Mouse (Mus musculus): ENCODE measurements at regions not wholly inside any gene's neighbourhood (a gene's known extent, or its start where the extent isn't known, plus 50 kb on each side); places are given as distances from the start of the nearest gene placed in this dataset.

GRCm38 (mm10) chr12:118784643-118785042 lies 61.5 kb upstream of the Sp8 start:
- CTCF ChIA-PET, result interaction anchor here (0.6 kb wide), 1 partner anchor 9 kb away, joined by 4 read pairs; no protein-coding TSS in a partner anchor

DNA sequence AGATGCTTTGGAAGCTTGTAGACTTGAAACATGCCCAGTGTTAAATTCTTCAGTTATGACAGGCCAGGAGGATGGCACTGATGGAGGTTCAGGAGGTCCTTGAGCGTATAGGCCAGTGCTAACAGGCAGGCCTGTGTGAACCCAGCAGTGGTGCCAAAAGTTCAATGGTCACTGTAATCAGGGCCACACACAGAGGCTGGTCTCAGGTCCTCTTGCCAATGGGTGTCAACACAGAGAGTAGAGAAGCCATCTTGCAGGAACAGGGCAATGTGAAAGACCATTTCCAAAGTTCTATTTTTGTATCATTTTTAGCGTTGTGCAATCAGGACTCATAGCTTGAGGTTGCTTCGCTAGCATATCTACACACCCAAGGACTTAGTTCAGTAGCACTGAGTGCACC lies 64.2 kb upstream of the Sp8 start:
- CTCF ChIA-PET, result no interaction called here

DNA sequence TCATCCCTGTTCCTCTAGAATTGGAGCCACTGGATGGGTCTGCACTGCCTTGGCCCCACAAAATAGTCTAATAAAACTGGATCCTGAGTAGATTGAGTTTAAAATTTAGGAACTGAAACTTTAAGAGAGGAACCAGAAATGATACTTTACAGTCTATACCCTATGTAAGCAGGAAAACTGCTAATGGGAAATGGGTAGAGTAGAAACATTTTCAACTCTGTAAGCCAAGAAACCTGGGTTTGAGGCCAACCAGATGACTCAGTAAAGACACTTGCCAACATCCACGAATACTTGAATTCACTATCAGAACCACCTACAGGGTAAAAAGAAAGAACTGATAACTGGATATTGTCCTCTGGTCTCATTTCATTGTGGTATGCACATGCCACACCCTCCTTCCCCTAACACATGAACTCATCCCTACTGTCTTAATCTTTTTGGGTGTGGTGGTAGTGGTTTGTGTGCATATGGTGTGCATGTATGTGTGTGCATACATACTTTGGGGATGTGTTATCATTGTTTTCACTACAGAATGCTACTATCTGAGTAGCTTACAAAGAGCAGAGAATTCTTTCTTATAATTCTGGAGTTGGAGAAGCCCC lies 70.6 kb upstream of the Sp8 start:
- CTCF ChIA-PET, result no interaction called here

DNA sequence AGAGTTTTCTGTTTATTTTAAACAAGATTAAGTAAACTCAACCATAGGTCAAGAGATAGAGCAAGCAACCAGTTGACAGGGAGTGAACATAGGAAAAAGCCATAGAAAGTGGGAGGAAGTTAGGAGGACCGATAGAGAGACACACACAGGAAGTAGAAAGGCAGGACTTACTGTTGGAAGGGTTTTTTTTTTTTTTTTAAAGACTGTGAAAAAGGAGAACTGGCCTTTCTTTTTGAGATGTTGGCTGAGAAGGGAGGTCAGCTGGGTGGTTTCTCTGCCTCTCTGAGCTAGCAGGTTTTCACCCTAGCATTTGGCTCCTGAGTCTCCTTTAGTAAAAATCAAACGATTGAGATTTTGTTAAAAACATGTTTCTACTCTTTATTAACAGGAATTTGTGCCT lies 73.3 kb upstream of the Sp8 start:
- CTCF ChIA-PET, result no interaction called here

DNA sequence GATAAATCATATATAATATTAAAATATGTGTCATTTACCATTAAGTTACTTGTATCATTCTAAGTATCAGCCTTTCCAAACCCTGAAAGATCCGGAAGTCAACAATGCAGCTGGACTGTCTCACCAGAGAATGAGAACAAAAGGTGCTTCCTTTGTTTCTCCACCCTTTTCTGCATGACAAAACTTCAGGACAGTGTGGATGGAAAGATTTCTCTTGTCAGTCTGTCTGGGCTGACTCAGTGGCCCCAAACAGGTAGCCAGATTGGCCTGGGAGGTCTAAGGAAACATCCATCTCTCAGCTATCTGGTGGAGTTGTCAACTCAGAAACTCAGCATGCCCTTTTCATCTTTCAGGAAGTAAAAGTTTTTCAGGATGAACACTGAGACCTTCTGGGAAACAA lies 79.7 kb upstream of the Sp8 start:
- CTCF ChIA-PET, result no interaction called here

DNA sequence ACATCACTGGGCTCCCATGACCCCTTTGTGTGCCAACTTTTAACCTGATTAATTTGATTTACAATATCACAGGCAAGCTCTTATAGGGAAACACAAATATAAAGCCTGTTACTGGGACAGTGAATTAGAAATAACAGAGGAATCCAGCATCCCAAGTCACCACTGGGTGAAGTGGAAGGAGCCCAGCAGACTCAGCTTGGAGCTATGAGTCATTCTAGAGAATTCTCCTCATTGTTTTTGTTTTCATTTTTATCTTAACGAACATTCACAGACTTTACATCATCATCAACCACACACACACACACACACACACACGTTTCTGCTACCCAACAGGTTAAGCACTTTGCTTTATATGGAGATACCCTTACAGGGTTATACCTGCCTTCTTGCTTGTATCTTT lies 92.1 kb upstream of the Sp8 start:
- CTCF ChIA-PET, result no interaction called here

- CTCF ChIA-PET, result no interaction called here
Measured at GRCm38 (mm10) chr12:118739103-118739502, 107.0 kb upstream of the Sp8 start.

DNA sequence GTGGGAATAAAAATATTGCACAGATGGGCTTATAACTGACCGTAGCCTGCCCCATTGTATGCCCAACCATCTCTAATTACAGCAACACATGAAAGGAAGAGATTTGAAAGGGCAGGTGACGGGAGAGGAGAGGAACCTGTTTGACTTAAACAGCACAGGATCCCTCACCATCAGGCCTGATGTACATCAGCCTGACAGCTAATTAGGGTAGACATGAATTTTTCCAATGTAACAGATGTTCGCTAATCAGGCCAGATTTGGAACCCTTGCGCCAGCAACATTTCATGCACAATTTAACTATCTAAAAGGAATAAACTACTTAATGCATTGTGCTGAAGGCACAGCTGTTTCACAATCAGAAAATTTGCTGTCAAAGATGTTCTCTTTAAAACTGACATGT lies 120.2 kb upstream of the Sp8 start:
- CTCF ChIA-PET, result no interaction called here

DNA sequence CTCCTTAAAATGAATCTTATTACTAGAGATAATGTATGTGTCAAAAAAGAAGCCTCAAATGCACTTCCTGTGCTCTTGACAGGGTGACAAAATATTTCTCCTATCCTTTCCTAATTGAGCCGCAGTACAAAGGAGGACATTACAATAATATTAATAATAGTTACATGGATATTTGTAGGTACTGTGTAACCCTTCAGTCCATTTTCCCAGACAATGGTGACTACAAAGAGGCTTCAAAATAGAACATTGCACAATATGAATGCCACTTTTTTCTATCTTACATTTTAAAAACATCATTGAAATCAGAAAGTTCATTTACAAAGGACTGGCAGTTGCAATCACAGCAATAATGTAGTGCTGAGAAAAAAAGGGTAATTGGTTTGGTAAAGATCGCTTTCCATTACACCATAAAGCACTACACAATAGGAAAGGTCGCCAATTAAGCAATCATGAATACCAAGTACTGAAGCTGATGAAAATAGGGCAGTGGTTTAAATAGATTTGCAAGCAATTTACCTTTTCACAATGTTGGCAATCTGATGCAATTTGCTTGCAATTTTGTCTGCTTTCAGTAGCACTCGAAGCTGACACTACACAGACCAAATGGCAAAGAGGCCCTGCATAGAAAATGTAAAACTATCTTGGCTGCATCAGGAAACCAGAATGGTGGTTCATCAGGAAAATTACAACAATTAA lies 126.1 kb upstream of the Sp8 start:
- CTCF ChIA-PET, result no interaction called here

GRCm38 (mm10) chr12:118716824-118717223 lies 129.3 kb upstream of the Sp8 start:
- CTCF ChIA-PET, result no interaction called here

- CTCF ChIA-PET, result interaction anchor here (0.5 to 0.6 kb wide), 2 partner anchors 9 to 505 kb away, joined by 3 read pairs; no protein-coding TSS in a partner anchor
Measured at GRCm38 (mm10) chr12:118706626-118707025, 139.5 kb upstream of the Sp8 start.

- CTCF ChIA-PET, result no interaction called here
Measured at GRCm38 (mm10) chr12:118704826-118705225, 141.3 kb upstream of the Sp8 start.

DNA sequence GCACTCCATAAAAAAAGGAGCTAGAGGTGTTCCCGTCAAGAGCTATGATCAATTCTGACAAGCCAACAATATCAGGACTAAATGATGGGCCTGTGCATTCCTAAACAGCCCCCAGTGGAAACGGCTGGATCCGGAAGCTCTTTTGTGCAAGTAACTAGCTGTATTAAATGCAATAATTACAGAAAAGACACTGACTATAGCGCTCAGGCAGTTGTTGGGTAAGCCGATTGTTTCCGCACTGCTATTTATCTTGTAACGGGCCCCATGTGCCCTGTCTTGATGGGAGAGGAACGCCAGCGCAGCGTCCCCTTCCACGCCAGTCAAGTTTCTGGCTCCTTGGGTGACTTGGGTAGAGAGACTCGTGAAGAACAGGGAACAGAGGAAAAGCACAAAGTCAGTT lies 142.4 kb upstream of the Sp8 start:
- CTCF ChIA-PET, result no interaction called here

GRCm38 (mm10) chr12:118703068-118703662 lies 143.0 kb upstream of the Sp8 start:
- CTCF ChIA-PET, result no interaction called here

- CTCF ChIA-PET, result no interaction called here
Measured at GRCm38 (mm10) chr12:118701838-118702237, 144.3 kb upstream of the Sp8 start.

DNA sequence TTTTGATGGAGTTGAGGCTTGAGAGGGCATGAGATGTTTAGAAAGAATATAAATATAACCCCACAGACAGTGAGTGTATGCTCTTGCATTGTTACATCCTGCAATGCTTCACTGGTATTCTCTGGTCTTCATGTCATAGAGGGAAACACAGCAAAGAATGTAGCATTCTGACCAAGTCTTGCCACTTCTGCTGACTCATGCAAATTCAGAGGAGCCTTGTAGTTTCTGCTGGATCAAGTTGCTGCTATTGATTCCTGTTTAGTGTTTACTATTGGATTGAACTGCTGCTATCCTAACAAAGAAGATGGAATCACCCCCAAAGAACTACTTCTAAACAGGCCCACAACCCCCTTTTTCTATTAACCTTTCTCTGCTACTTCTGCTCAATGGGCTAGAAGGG lies 148.0 kb upstream of the Sp8 start:
- CTCF ChIA-PET, result no interaction called here

DNA sequence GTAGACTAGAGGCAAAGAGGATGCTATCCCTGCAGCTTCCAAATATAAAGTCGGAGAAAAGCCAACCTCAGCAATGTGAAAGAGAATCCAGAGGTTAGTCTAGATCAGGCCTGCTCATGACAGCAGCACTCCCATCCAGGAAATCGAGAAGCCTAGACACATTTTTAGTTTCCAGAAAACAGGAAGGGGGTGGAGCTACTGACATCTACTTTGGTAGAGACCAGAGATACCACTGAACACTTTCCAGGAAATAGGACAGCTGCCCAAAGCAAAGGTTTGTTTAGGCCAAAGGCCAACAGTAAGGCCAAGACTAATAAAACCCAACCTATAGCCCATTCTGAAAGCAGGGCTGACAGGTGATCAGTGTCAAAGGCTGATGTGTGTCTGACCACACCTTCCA lies 151.4 kb upstream of the Sp8 start:
- CTCF ChIA-PET, result no interaction called here

- CTCF ChIA-PET, result no interaction called here
Measured at GRCm38 (mm10) chr12:118682902-118683301, 163.2 kb upstream of the Sp8 start.

- CTCF ChIA-PET, result no interaction called here
Measured at GRCm38 (mm10) chr12:118677989-118678388, 168.1 kb upstream of the Sp8 start.

- CTCF ChIA-PET, result no interaction called here
Measured at GRCm38 (mm10) chr12:118661575-118661974, 184.6 kb upstream of the Sp8 start.

DNA sequence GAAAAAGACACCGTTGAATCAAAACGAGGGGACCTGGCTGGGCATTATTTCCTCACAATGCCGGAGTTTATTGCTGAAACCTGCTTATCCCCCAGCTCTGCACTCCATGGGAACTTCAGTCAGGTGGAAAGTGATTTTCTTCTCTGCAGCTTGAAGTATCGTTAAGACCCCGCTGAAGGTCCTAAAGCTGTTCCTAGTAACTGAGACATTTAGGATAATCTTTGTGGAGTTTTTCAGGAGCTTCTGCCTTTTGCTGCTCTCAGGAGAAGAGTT lies 185.0 kb upstream of the Sp8 start:
- CTCF ChIA-PET, result no interaction called here

GRCm38 (mm10) chr12:118660384-118661213 lies 185.5 kb upstream of the Sp8 start:
- CTCF ChIA-PET, result no interaction called here
